Mouse (Mus musculus) fibroblast of lung, adult 2 months (primary cell): ENCODE measurements around the gene Fgf22.

Source experiments
- DNase-seq: peaks from one replicate; pipeline ENCODE4 v3.0.0-alpha.2; 2011; ENCODE audit warnings: low read depth

The Fgf22 gene

GRCm38 (mm10) chr10:79754856-79755516 lies at the start of gene Fgf22:
Fgf22 (plus strand) TSS chr10:79755076.
- no peak for DNase-seq

GRCm38 (mm10) chr10:79705951-79706350 lies 48.9 kb upstream of the Fgf22 start:
- DNase-seq = no peak

GRCm38 (mm10) chr10:79706406-79707094 lies 48.3 kb upstream of the Fgf22 start:
- DNase-seq = no peak

- DNase-seq = no peak
Measured at GRCm38 (mm10) chr10:79707162-79707561, 47.7 kb upstream of the Fgf22 start.

GRCm38 (mm10) chr10:79707759-79708158 lies 47.1 kb upstream of the Fgf22 start:
- DNase-seq = no peak

GRCm38 (mm10) chr10:79708668-79709067 lies 46.2 kb upstream of the Fgf22 start:
- DNase-seq = no peak

GRCm38 (mm10) chr10:79709307-79709706 lies 45.6 kb upstream of the Fgf22 start:
- no peak for DNase-seq

- DNase-seq = no peak
Measured at GRCm38 (mm10) chr10:79712029-79712428, 42.8 kb upstream of the Fgf22 start.

- no peak for DNase-seq
Measured at GRCm38 (mm10) chr10:79712499-79713126, 42.3 kb upstream of the Fgf22 start.

GRCm38 (mm10) chr10:79713163-79713562 lies 41.7 kb upstream of the Fgf22 start:
- DNase-seq = no peak

GRCm38 (mm10) chr10:79714996-79715395 lies 39.9 kb upstream of the Fgf22 start:
- DNase-seq = no peak

- no peak for DNase-seq
Measured at GRCm38 (mm10) chr10:79716254-79716987, 38.5 kb upstream of the Fgf22 start, which contains the start of gene Hcn2. Hcn2 (plus strand) TSS chr10:79716634.

- no peak for DNase-seq
Measured at GRCm38 (mm10) chr10:79716988-79717355, 37.9 kb upstream of the Fgf22 start.

GRCm38 (mm10) chr10:79717640-79718357 lies 37.1 kb upstream of the Fgf22 start:
- DNase-seq = no peak

- no peak for DNase-seq
Measured at GRCm38 (mm10) chr10:79721089-79721488, 33.8 kb upstream of the Fgf22 start.

- DNase-seq = no peak
Measured at GRCm38 (mm10) chr10:79723047-79723446, 31.8 kb upstream of the Fgf22 start.

GRCm38 (mm10) chr10:79723692-79724091 lies 31.2 kb upstream of the Fgf22 start:
- DNase-seq = no peak

- DNase-seq = no peak
Measured at GRCm38 (mm10) chr10:79726090-79726489, 28.8 kb upstream of the Fgf22 start.

GRCm38 (mm10) chr10:79728323-79729249 lies 26.3 kb upstream of the Fgf22 start:
- no peak for DNase-seq

GRCm38 (mm10) chr10:79729357-79729965 lies 25.4 kb upstream of the Fgf22 start:
- DNase-seq = no peak
